Mouse (Mus musculus) heart, postnatal 0 days (tissue): ENCODE results near the gene Cela3a.

Experiments
- CTCF ChIP-seq: IDR thresholded peaks from 2 replicates; pipeline ENCODE4 v1.5.1; 2016; ENCODE audit warnings: antibody characterized with exemption, control low read depth, low read depth
- EP300 ChIP-seq: IDR thresholded peaks from 2 replicates; pipeline ENCODE4 v1.6.1; 2016; ENCODE audit warnings: antibody characterized with exemption, low read depth

- no peak for TF ChIP-seq EP300
- TF ChIP-seq CTCF: no peak
Measured at GRCm38 (mm10) chr4:137377526-137378304, 31.9 kb downstream of the Cela3a start.
